Mouse (Mus musculus) stomach, embryonic 16.5 days (tissue): ENCODE results near the gene Hmcn1. TPM values are rescaled to one million over a fixed set of nuclear protein-coding genes. Genes with fewer than 3 reads are reported as not detected.

Source experiments
- ATAC-seq: fragments of 200-750 bp; cut with Nextera tagmentation; 2 replicates; pipeline ENCODE4 v1.8.0; 2017; ENCODE audit warnings: moderate number of reproducible peaks, moderate TSS enrichment; ENCODE audit not compliant: insufficient read depth, low FRiP score
- H3K27ac ChIP-seq: fragments of 300-500 bp; sonication (generic); 2 replicates; pipeline ENCODE4 v1.5.1; 2014; ENCODE audit warnings: low read length
- H3K27me3 ChIP-seq: fragments of 300-500 bp; sonication (generic); 2 replicates; pipeline ENCODE4 v1.6.1; 2014; ENCODE audit warnings: low read length, control low read depth, mixed read lengths; ENCODE audit not compliant: control insufficient read depth, insufficient read depth
- H3K36me3 ChIP-seq: fragments of 300-500 bp; sonication (generic); 2 replicates; pipeline ENCODE4 v1.6.1; 2014; ENCODE audit warnings: low read length; ENCODE audit not compliant: control insufficient read depth, insufficient read depth
- H3K4me1 ChIP-seq: fragments of 300-500 bp; sonication (generic); 2 replicates; pipeline ENCODE4 v1.6.1; 2014; ENCODE audit warnings: low read length, control low read depth, mixed read lengths; ENCODE audit not compliant: control insufficient read depth, insufficient read depth
- H3K4me2 ChIP-seq: fragments of 300-500 bp; sonication (generic); 2 replicates; pipeline ENCODE4 v1.6.1; 2014; ENCODE audit warnings: low read depth, low read length, mixed read lengths
- H3K4me3 ChIP-seq: fragments of 300-500 bp; sonication (generic); replicated peaks from 2 replicates; pipeline ENCODE4 v1.5.1; 2014; ENCODE audit warnings: mild to moderate bottlenecking, low read length
- H3K9ac ChIP-seq: fragments of 300-500 bp; sonication (generic); 2 replicates; pipeline ENCODE4 v1.6.1; 2014; ENCODE audit warnings: low read length
- H3K9me3 ChIP-seq: fragments of 300-500 bp; sonication (generic); replicated peaks from 2 replicates; pipeline ENCODE4 v1.6.1; 2016; ENCODE audit warnings: low read length, control low read depth; ENCODE audit not compliant: control insufficient read depth
- WGBS: fragments of 180-500 bp; shearing (Covaris S2); extraction: QIAGEN DNeasy Blood & Tissue Kit; methylation state at CpG from one replicate; pipeline ENCODE4 v1.1.7; 2014; 5-methylcytosine and 5-hydroxymethylcytosine counted together
- polyA plus RNA-seq: library from polyadenylated mRNA; unstranded; fragments of >200 nt; fragmentation: Nextera tagmentation; extraction: Ambion mirVana; gene quantifications from 2 replicates; pipeline ENCODE4 v1.2.1, GENCODE M21; 2015

The Hmcn1 gene
- polyA plus RNA-seq, 1 experiment from 2014 or later: 13.6 TPM

GRCm38 (mm10) chr1:150824334-150825005, 168.8 kb downstream of the Hmcn1 start:
- Histone ChIP-seq H3K27ac (no peak overlapping the region), H3K9ac (no peak overlapping the region), H3K4me1 (no peaks in the 10 kb centered on the region; the same call in 1 of the 2 replicates), H3K27me3 (no peaks in the 10 kb centered on the region), H3K4me3 (no peak overlapping the region), H3K36me3 (no peaks in the 10 kb centered on the region), H3K4me2 (no peak overlapping the region), H3K9me3 (no peaks in the 10 kb centered on the region)
- 53% methylated on average over 5 of the region's 5 CpGs for WGBS
- ATAC-seq: no peak

GRCm38 (mm10) chr1:150816035-150816807, 177.0 kb downstream of the Hmcn1 start:
- H3K36me3 ChIP-seq: no peaks in the 10 kb centered on the region
- H3K4me1 ChIP-seq: no peaks in the 10 kb centered on the region
- H3K9me3 ChIP-seq: no peaks in the 10 kb centered on the region
- no peak overlapping the region for H3K27ac ChIP-seq
- H3K9ac ChIP-seq: no peak overlapping the region
- H3K4me2 ChIP-seq: no peak overlapping the region
- H3K4me3 ChIP-seq: no peak overlapping the region
- no peak for ATAC-seq
- WGBS: 88% methylated on average over 11 of the region's 11 CpGs
- H3K27me3 ChIP-seq: no peaks in the 10 kb centered on the region

- Histone ChIP-seq H3K4me3 (no peak overlapping the region), H3K9me3 (no peaks in the 10 kb centered on the region), H3K9ac (no peak overlapping the region), H3K36me3 (no peaks in the 10 kb centered on the region), H3K4me1 (no peaks in the 10 kb centered on the region), H3K4me2 (no peak overlapping the region), H3K27me3 (no peaks in the 10 kb centered on the region), H3K27ac (no peak overlapping the region)
- no peak for ATAC-seq
- 29% methylated on average over 4 of the region's 4 CpGs for WGBS
These were observed 178.3 kb downstream of the Hmcn1 start for GRCm38 (mm10) chr1:150814917-150815316.

GRCm38 (mm10) chr1:150813381-150813780, 179.9 kb downstream of the Hmcn1 start:
- H3K9me3 ChIP-seq: no peaks in the 10 kb centered on the region
- H3K4me2 ChIP-seq: no peak overlapping the region
- no peak overlapping the region for H3K4me3 ChIP-seq
- H3K27me3 ChIP-seq: no peaks in the 10 kb centered on the region
- no peaks in the 10 kb centered on the region for H3K4me1 ChIP-seq
- no peak overlapping the region for H3K27ac ChIP-seq
- ATAC-seq: no peak
- H3K36me3 ChIP-seq: no peaks in the 10 kb centered on the region
- H3K9ac ChIP-seq: no peak overlapping the region

- 72% methylated on average over 3 of the region's 3 CpGs for WGBS
- Histone ChIP-seq H3K4me2 (no peak overlapping the region), H3K4me3 (no peak overlapping the region), H3K27me3 (no peaks in the 10 kb centered on the region), H3K4me1 (no peaks in the 10 kb centered on the region), H3K36me3 (no peaks in the 10 kb centered on the region), H3K27ac (no peak overlapping the region), H3K9me3 (no peaks in the 10 kb centered on the region), H3K9ac (no peak overlapping the region)
- ATAC-seq: no peak
These were observed 186.4 kb downstream of the Hmcn1 start for GRCm38 (mm10) chr1:150806864-150807263.

DNA sequence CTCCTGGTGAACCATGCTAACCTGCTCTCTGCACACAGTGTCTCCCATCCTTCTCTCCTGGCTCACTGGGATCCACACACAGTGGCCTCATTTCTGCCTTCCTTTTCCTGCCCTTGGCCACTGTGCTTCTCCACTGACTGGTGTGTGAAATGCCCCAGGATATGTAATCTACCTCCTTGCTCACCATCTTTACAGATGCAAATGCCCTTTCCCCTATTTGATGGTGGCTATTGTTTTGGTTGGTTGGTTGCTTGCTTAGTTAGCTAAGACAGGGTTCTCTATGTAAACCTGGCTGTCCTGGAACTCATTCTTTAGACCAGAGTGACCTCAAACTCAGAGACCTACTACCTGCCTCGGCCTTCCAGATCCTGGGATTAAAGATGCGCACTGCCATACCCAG, 187.8 kb downstream of the Hmcn1 start:
- ATAC-seq: no peak
- no peak overlapping the region for H3K9ac ChIP-seq
- H3K27ac ChIP-seq: peak overlapping the region; percentile 18; the same call in 1 of the 2 replicates
- WGBS: 92% methylated on average over 2 of the region's 2 CpGs
- no peak overlapping the region for H3K4me3 ChIP-seq
- H3K36me3 ChIP-seq: no peaks in the 10 kb centered on the region
- no peaks in the 10 kb centered on the region for H3K9me3 ChIP-seq
- no peak overlapping the region for H3K4me2 ChIP-seq
- no peaks in the 10 kb centered on the region for H3K27me3 ChIP-seq
- H3K4me1 ChIP-seq: 0 out of 2 replicates have a peak, but pooled peaks cover 7% of the 10 kb centered on the region

DNA sequence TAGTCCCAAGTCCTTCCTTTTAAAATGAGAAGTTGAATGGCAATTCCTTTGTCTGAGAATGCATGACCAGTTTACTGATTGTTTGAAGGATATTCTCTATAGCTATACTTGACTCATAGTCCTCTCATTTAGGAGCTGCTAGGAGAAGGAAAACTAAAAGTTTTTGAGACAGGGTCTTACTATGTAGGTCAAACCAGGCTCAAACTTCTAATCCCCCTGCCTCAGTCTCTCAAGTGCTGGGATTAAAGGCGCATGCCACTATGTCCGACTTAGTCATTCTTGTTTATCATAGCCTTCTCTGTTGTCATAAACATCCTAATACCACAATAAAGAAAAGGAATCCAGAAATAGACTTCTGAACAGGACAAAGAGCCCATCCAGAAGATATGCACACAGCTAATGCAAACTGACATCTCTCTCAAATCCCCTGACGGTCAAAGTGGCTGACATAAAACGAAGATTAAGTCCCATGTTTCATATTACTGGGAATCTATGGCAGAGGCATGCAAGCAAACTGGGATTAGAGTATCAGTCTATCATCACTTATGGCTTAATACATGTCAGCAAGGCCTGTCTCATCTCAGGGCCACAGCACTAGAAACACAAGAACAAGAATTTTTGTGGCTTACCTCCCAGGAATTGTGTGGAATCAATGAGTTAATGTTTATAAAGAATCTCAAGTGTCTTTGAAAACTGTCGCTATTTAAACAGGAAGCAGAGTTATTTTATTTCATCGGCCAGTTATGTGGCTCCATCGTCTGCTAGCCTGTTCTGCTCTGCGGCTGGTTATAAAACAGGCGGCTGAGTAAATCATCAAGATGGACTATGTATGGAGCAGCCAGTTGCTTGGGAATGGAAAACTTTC, 188.8 kb downstream of the Hmcn1 start:
- Histone ChIP-seq H3K27me3 (no peaks in the 10 kb centered on the region), H3K4me3 (no peak overlapping the region), H3K9me3 (no peaks in the 10 kb centered on the region), H3K4me1 (0 out of 2 replicates have a peak, but pooled peaks cover 7% of the 10 kb centered on the region), H3K27ac (no peak overlapping the region), H3K9ac (no peak overlapping the region), H3K4me2 (no peak overlapping the region), H3K36me3 (no peaks in the 10 kb centered on the region)
- WGBS: 47% methylated on average over 9 of the region's 9 CpGs
- peak; percentile 83 for ATAC-seq

DNA sequence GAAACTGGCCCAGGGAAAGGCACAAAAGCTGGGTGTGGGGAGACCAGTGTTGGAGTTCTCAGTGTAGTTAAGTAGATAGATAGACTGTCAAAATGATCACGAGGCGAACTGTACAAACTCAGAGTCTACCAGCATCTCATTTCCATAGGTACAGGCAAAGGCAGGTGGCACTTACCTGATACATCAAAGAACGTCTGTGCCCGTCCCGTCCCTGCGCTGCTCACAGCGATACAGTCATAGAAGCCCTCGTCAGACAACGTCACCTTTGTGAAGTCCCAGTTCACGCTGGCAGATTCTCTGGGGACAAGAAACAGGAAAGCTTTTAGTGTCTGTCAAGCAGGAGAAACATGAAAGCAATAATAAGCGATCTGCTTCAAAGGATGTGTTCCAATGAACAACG, 190.6 kb downstream of the Hmcn1 start:
- H3K9ac ChIP-seq: no peak overlapping the region
- 85% methylated on average over 12 of the region's 12 CpGs for WGBS
- no peaks in the 10 kb centered on the region for H3K36me3 ChIP-seq
- H3K9me3 ChIP-seq: no peaks in the 10 kb centered on the region
- no peak for ATAC-seq
- H3K4me2 ChIP-seq: no peak overlapping the region
- no peak overlapping the region for H3K27ac ChIP-seq
- H3K4me1 ChIP-seq: 0 out of 2 replicates have a peak, but pooled peaks cover 7% of the 10 kb centered on the region
- H3K27me3 ChIP-seq: no peaks in the 10 kb centered on the region
- H3K4me3 ChIP-seq: no peak overlapping the region
